Mouse (Mus musculus) large intestine, adult 2 months (tissue): ENCODE measurements around the gene Speg. TPM values are rescaled to one million over a fixed set of nuclear protein-coding genes. Genes with fewer than 3 reads are reported as not detected.

Experiments
- DNase-seq: peaks from one replicate; pipeline ENCODE4 v3.0.0-alpha.2; 2012; ENCODE audit warnings: low read depth, low spot score
- WGBS: fragments of 180-500 bp; shearing (Covaris S2); methylation state at CpG from one replicate; pipeline ENCODE4 v1.1.7; 2018; 5-methylcytosine and 5-hydroxymethylcytosine counted together
- polyA plus RNA-seq: library from polyadenylated mRNA; depleted of rRNA; stranded (reverse); fragments of >200 nt; gene quantifications from 2 replicates; pipeline ENCODE4 v1.2.3, GENCODE M21; 2012

Gene Speg
- polyA plus RNA-seq, 1 experiment: 20.6 TPM

DNA sequence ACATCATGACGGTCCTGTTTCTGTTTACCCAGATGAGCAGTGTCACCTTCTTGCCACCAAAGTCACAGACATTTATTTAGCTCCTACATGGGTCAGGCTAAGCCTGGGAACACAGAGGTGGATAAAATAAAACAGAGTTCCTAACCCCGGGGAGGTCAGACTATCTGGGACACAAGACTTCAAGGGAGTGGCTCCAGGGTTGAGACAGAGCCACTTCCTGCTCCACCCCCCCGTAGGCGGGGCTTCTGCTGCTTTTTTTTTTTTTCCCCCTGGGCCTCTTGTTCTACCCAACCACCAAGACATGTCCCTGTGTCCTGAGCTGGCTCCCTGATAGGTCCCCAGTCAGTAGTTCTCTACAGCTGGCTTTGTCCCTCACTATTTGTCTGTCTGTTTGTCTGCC is 13.3 kb upstream of the Speg start:
- WGBS: 19% methylated on average over 4 of the region's 4 CpGs
- DNase-seq: no peak

DNA sequence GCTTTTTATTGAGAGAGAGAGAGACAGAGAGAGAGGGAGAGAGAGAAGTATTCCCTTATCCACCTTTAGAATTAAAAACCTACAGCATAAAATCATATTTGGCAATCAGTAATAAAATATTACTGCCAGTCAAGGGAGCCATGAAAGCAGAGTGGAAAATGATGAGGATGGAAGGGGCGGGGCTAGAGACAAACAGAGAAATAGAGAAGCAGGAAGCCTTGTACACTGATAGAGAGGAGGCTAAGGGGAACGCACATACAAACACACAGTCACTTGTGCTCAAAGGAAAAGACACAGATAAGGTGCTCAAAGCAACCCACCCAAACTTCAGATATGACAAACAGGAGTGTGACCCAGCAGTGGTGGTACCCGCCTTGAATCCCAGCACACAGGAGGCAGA is 11.2 kb upstream of the Speg start:
- no peak for DNase-seq
- 58% methylated on average over 3 of the region's 3 CpGs for WGBS

DNA sequence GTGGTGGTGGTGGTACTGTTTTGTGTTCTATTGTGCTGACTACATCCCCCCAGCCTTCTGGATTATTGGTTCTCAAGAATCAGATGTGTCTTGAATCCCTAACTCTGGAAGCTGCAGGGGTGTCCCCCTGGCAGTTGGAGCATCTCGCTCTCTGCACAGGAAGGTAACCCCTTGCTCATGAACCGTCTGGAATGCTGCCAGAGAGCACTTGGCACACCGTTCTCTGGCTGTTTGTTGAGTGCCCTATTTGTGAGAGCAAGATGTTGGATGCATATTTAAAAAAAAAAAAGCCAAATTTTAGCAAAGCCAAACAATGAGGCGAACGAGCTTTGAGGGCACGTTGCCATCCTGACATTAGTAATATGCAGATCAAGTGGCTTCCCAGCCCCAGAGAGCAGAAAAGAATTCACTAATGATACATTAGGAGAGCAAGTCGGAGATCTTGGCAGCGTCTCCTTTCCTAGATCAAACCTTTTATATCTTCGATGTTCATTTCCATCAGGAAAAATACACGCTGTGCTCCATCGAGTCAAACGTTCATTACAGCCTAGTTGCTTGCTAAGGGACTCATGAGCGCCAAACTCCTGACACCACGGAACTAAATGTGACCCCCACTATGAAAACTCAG is 9.5 kb upstream of the Speg start:
- WGBS: 68% methylated on average over 14 of the region's 14 CpGs
- no peak for DNase-seq

DNA sequence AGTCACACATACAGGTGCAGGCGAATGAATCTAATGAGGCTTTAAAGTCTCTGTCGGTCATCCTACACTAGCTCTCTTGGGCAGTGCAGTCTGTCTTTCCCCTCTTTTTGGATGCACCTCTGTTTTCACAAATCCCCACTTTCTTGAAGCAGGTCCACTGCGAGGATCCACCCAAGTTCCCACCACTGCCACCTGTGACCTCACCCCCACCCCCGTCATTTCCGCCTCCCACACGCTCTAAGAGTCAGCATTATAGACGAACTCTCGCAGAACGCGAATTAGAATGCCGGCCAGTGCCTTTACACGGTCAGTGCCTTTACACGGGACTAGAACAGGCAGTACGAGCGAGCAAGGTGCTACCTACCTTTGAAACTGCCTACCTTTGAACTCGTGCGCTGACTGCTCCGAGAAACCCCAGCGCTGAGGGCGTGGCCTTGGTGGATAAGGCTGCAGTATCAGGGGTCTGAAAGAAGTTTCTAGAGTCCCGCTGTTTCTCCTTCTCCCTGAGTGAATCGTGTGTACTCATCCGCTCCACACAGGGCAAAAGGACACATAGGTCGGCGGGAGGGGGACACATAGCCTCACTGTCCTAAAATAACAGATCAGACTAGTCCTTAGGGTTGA is 5.6 kb upstream of the Speg start:
- 26% methylated on average over 25 of the region's 25 CpGs for WGBS
- DNase-seq: no peak

DNA sequence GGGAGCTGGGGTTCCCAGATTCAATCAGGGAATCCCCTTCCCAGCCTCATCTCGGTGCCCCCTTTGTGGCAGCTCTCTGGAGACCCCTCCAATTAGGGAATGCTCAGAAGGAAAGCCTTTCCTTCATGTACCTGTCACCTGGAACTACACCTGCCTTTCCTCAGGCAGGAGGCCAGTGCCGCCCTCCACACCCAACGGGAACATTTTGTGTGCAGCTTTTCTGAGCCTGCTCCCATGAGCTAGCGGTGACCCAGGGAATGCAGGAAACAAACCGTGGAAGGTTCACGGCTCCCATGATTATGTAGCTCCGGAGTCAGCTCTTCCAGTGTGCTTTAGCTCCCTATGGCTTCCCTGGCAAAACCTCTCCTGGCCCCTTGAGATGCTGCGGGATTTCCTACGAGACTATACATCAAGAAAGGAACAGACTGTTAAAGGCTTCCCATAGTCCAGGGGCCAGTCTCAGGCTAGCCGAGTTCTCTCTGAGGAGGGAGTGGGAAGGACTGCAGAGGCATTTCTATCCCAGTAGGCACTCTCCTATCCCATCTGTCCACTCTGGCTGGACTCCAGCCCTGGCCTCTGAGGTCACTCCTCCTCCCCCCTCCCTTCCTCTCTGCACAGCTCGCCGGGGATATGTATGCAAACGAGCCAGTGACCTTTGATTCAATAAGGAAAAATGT is 5.0 kb upstream of the Speg start:
- 19% methylated on average over 13 of the region's 13 CpGs for WGBS
- DNase-seq: peak; percentile 18

DNA sequence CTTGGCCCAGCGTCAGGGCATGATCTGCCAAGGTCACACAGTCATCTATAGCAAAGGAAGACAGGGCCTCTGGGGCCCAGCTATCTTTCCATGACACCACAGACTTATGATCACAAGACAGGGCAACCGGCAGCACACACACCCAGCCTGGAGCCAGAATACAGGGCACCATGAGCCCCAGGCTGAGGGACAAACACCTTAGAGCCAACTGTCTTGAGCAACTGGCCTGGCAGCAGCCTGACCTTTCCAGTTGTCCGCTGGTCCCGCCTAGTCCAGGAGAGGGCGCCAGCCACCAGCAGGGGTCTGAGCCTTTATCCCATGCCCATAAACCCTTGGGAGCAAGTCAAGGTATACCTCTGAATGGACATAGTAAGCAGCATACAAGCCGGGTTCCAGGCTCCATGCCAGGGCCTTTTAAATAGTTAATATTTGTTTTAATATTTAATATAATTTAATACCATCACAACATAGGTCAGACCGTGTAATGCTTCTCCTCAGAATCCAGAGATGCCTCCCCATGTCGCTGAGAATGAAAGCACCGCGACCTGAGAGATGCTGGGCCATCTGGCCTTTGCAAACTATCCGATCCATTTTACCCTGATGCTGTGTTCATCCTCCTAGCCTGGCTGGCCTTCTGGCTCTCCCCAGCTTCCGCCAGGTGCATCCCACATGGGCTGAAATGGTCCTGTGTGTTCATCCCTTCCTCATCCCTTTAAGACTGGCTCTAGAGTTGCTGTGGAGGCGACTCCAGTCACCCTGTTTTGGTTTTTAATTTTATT is 3.6 kb upstream of the Speg start:
- no peak for DNase-seq
- WGBS: 61% methylated on average over 13 of the region's 13 CpGs

DNA sequence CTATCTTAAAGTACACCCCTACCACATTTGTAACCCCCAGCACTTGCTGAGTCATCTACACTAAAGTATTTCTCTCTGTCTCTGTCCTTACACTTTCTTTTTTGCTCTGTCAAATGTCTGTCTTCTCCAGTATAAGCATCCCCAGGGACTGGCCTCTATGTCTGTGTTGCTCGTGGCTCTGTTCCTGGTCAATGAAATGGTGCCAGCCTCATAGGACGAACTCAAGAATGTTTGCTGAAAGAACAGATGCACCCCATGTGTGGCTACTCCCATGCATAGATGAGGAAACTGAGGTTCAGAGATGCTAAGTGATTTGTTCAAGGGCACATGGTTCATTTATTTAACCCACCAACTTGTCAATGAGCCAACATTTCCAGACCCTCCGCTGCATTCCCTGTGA is 2.6 kb upstream of the Speg start:
- no peak for DNase-seq
- 83% methylated on average over 3 of the region's 3 CpGs for WGBS

DNA sequence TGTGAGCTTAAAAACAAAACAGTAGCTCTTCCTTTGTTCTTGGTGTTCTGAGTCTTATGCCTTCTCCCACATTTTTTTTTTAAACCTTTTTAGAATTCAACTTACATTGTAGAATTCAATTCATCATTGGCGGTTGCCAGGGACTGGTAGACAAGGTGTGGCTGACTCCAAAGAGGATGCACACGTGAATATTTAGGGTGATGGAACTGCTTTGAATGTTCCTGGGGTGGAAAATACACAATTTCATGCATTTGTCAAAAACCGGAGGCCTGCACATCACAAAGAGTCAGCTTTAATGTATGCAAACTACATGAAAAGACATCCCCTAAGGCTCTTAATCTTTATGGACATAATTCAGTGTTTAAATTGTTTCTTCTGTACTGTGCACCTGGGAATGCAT is 1.8 kb upstream of the Speg start:
- DNase-seq: no peak
- 81% methylated on average over 3 of the region's 3 CpGs for WGBS

DNA sequence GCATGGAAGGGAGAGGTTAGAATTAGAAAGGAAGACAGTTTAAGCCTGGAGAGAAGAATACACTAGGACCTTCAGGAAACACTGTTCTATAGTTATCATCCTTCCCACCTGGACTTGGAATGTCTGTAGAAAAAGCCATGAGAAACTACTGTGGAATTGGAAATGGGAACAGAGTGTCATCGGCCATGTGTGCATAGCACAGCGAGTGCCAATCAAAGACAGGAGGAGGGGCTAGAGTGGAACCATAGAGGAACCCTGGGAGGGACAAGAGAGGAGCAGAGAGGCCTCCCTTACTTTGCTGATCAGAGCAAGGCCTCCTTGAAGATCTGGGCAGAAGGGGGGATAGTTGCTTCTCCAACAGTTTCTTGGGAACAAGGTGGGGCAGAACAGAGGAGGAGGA is 4.1 kb downstream of the Speg start:
- DNase-seq: no peak
- WGBS: 48% methylated on average over 2 of the region's 2 CpGs

DNA sequence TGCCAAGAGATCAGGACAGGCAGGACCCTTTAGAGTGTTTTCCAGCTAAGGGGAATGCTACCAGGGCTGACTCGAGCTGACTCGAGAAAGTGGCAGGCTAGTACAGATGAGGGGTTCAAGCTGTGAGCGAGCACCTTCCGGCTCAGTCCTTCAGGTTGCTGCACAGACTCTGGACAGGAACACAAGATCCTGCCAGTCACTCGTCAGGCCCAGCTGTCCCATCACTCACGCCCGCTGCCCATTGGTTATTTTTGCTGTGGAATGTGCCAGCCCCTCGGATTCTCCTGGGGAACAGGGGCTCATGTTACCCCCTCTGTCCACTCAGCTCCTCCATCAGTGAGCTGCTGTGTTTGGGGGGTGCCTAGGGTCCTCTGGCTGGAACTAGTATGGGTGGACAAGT is 4.8 kb downstream of the Speg start:
- no peak for DNase-seq
- 78% methylated on average over 8 of the region's 8 CpGs for WGBS

DNA sequence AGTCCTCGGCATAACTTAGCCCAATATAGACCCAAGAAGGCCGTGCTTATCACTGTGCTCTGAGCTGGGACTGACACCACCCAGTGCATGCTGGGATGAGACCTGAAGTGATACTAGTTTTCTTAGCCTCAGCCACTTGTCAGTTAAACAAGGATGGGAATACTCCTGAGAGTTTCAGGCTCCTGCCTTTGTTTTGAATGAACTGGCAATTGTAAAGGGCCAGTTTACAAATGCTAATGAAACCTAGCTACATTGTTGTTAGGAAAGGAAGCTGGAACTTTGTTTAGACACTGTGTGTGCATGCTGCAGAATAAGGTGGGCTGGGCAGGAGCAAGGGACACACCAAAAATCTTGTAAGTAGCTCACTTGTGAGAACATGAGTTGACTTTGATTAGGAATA is 5.9 kb downstream of the Speg start:
- no peak for DNase-seq
- WGBS: 33% methylated on average over 2 of the region's 2 CpGs

DNA sequence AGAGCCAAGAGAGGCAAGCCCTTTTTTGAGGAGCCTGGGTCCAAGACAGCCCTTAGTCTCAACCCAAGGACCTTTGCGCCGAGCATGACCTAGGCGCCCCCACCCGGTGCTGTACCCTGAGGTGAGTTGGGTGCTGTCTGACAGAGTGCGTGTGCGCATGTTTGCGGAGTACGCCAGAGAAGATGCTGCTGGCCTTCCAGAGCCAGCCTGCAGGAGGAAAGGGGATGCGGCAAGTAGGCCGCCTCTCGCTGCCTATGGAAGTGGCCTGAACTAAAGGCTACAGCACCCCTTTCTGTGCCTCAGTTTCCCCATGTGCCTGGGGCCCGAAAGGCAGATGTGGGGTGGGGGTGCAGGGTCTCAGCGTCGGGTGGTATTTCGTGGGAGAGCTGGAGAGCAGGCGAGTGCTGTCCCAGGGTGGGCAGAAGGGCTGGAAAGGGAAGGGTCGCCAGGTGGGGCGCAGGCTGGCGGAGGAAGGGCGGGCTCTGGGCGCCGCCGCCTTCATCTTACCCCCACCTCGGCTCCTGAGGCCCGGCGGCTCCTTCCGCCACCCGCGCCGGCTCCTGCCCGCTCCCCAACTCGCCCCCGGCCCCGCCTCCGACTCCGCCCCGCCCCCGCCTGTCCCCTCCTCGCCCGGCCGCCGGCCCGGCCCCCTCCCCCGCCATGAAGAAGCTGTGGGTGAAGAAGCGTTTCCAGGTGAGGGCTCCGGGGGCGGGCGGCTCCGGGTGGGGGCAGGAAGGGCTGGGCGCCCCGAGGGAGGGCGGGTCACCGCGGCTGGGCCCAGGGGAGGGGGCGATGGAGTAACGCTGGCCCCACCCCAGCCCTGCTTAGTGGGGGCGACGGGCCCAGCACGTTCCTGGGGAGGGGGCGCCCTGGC is 6.6 kb downstream of the Speg start:
- 8% methylated on average over 32 of the region's 60 CpGs for WGBS
- no peak for DNase-seq

DNA sequence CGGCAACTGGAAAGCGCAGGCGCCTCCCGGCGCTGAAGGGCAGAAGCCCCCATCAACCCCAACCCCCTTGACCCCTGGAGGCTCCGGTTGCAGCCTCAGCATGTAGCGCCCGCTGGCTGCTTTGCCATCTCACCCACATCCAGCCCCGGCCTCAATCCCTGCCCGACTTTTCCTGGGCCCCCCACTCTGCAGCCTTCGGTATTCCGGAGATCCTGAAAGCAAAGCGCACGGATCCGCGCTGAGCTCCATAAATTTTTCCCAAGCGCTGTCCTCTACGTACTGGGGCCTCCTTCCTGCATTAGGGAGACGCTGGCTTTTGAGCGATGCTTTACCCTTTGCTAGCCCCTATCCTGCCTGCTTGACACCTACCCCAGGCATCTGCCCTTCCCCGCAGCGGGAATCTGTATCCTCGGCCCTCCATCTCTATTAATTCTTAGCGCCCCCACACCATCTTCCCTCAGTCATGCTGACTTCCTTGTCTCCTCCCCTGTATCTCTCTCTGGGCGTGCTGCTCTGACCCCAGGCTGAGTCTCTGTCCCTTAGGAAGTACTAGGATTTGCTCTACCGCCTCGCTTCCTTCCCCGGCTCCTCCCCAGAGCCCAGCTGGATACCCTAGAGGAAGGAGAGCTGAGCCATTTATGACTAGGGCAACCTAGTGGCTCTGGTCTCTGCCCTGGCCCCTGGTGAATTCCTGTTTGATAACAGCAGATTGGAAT is 7.4 kb downstream of the Speg start:
- 2% methylated on average over 28 of the region's 28 CpGs for WGBS
- no peak for DNase-seq

DNA sequence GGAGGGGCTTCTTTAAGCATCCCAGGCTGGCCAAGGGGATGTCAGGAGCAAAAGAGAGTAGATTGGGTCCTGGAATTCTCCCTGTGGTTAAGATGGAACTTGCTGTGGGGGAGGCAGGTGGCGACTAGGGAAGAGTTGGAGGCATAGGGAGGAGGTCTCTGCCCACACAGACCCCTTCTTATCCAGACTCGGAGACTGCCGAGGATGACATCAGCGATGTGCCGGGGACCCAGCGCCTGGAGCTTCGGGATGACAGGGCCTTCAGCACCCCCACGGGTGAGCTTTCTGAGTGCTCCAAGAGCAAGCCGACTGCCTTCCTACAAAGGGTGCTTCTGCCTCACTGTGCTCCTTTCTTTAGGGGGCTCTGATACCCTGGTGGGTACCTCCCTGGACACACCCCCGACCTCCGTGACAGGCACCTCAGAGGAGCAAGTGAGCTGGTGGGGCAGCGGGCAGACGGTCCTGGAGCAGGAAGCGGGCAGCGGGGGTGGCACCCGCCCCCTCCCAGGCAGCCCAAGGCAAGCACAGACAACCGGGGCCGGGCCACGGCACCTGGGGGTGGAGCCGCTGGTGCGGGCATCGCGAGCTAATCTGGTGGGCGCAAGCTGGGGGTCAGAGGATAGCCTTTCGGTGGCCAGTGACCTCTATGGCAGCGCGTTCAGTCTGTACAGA is 9.5 kb downstream of the Speg start:
- 86% methylated on average over 27 of the region's 27 CpGs for WGBS
- no peak for DNase-seq

DNA sequence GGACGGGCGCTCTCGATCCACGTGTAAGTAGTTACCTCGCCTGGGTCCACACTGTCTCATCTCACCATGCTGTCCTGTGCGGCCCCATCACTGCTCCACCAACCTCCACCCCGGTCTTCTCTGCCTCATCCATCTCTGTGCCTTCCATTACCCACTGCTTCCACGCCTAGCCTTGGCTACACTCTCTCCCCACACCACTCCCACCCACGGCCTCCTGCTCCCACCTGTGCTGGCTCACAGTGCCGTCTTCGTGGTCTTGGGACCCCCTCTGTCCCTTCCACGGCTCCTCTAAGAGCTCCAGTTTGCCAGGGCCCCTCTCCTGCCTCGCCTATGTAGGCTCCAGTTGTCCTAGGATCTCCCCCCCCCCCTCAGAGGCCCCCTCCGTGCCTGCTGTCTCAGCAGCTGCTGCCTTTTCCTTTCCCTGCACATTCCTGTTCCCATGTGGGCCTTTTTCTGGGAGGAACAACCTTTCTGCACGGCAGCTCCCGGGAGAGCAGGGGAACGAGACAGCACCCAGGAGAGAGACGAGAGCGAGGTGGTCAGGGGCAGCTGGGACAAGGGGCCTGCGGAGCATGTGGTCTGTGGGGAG is 10.1 kb downstream of the Speg start:
- 73% methylated on average over 20 of the region's 20 CpGs for WGBS
- no peak for DNase-seq

DNA sequence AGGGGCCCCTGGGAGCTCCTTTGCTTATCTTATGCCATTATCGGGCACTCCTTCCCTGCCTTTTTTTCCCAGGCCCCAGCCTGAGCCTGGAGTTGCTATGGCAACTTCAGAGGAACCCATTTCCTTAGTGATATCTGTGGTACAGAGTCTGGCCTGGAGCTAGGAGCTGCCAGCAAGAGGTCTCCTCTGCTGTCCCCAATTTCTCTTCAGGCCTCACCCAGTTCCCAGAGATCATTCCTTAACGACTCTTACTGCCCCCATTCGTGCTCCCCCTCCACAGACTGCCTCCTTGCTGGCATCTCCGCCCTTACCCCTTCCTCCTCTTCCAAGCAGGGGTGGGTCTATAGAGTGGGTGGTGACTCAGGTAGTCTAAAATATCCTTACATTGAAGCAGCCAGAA is 11.1 kb downstream of the Speg start:
- 37% methylated on average over 4 of the region's 4 CpGs for WGBS
- no peak for DNase-seq

DNA sequence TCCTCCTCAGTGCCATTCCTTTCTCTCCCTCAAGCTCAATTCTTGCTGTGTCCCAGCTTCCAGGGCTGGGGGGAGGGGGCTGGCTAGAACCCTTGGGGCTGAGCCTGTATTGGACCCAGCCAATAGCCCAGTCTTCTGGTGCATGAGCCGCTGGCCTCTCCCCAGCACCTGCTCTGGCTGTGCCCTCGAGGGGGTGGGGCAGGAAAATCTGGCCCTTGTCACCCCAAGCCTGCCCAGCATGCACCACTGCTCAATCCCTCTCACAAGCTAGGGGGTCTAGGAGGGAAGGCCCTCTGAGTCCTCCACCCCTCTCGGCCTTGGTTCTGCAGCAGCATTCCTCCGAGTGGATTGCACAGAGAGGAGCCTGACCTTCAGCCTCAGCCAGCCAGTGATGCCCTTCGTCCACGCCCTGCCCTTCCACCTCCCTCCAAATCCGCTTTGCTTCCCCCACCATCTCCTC is 12.4 kb downstream of the Speg start:
- WGBS: 25% methylated on average over 7 of the region's 7 CpGs

More for the DNA sequence above, 12.4 kb downstream of the Speg start:
- no peak for DNase-seq
